Mouse (Mus musculus) ES-E14 (cell line): ENCODE measurements at regions not wholly inside any gene's neighbourhood (a gene's known extent, or its start where the extent isn't known, plus 50 kb on each side); places are given as distances from the start of the nearest gene placed in this dataset.

ENCODE experiments used
- DNase-seq: peaks from one replicate; pipeline ENCODE4 v3.0.0-alpha.2; 2013; ENCODE audit warnings: low read depth, low spot score
- H3K27ac ChIP-seq: 2 replicates; pipeline ENCODE4 v1.5.1; 2012; ENCODE audit warnings: low read depth, mild to moderate bottlenecking, low read length, moderate library complexity, mixed read lengths; ENCODE audit not compliant: poor library complexity, insufficient read depth, severe bottlenecking
- H3K36me3 ChIP-seq: 2 replicates; pipeline ENCODE4 v1.6.1; 2012; ENCODE audit warnings: mild to moderate bottlenecking, low read length, moderate library complexity, mixed read lengths; ENCODE audit not compliant: control insufficient read depth, poor library complexity, insufficient read depth, severe bottlenecking
- H3K4me1 ChIP-seq, 2 experiments: fragments of 150-350 bp in 1 of 2; sonication (generic) in 1 of 2; 2 replicates each; pipeline ENCODE4 v1.6.1; 2012; ENCODE audit warnings: low read length in 2 of 2, mild to moderate bottlenecking in 1 of 2, mixed read lengths in 1 of 2; ENCODE audit not compliant: control insufficient read depth in 2 of 2, insufficient read depth in 2 of 2, poor library complexity in 1 of 2
- H3K4me3 ChIP-seq, 2 experiments: fragments of 150-350 bp in 1 of 2; sonication (generic) in 1 of 2; 2 replicates each; pipeline ENCODE4 v1.5.1; 2012; ENCODE audit warnings: low read length in 2 of 2, low read depth in 1 of 2, mild to moderate bottlenecking in 1 of 2, mixed read lengths in 1 of 2; ENCODE audit not compliant: insufficient read depth in 1 of 2, poor library complexity in 1 of 2, severe bottlenecking in 1 of 2
- H3K9ac ChIP-seq: 2 replicates; pipeline ENCODE4 v1.6.1; 2012; ENCODE audit warnings: low read depth, mild to moderate bottlenecking, low read length, mixed read lengths; ENCODE audit not compliant: poor library complexity, insufficient read depth, severe bottlenecking
- H3K9me3 ChIP-seq: fragments of 150-350 bp; sonication (generic); 2 replicates; pipeline ENCODE4 v1.6.1; 2012; ENCODE audit warnings: low read depth, mild to moderate bottlenecking, low read length; ENCODE audit not compliant: control insufficient read depth, insufficient read depth
- CHD2 ChIP-seq: IDR thresholded peaks from 2 replicates; pipeline ENCODE4 v1.6.1; 2014; ENCODE audit warnings: mild to moderate bottlenecking, low read depth, low read length, inconsistent platforms
- HCFC1 ChIP-seq: IDR thresholded peaks from 2 replicates; pipeline ENCODE4 v1.6.1; 2012; ENCODE audit warnings: low read length, inconsistent platforms, borderline replicate concordance; ENCODE audit not compliant: insufficient read depth
- MAFK ChIP-seq: IDR thresholded peaks from 2 replicates; pipeline ENCODE4 v1.6.1; 2014; ENCODE audit warnings: mild to moderate bottlenecking, low read depth, low read length, inconsistent platforms; ENCODE audit not compliant: insufficient read depth
- ZC3H11A ChIP-seq: IDR thresholded peaks from 2 replicates; pipeline ENCODE4 v1.6.1; 2012; ENCODE audit warnings: low read depth, mild to moderate bottlenecking, inconsistent platforms, low read length, borderline replicate concordance
- ZNF384 ChIP-seq: IDR thresholded peaks from 2 replicates; pipeline ENCODE4 v1.6.1; 2012; ENCODE audit warnings: low read depth, low read length, inconsistent platforms
- in situ Hi-C, 2 experiments: fragments of 600-800 bp; cut with MboI; formaldehyde crosslinking; loops; one replicate each; pipeline ENCODE4 v1.15.1; 2025; ENCODE audit warnings: low sequenced_read_pairs in 2 of 2, inconsistent platforms in 1 of 2; ENCODE audit not compliant: unreplicated experiment in 2 of 2

- no peak for TF ChIP-seq CHD2
- TF ChIP-seq MAFK: no peak
- TF ChIP-seq HCFC1: no peak
- no peak for TF ChIP-seq ZNF384
- no peak for TF ChIP-seq ZC3H11A
- Histone ChIP-seq H3K4me3 (no peak overlapping the region), H3K27ac (no peak overlapping the region), H3K9me3 (no peaks in the 10 kb centered on the region), H3K4me1 (no peaks in the 10 kb centered on the region), H3K9ac (no peak overlapping the region), H3K36me3 (no peaks in the 10 kb centered on the region)
- in situ Hi-C loops: no loop called here
- no peak for DNase-seq
These were observed 325.0 kb downstream of the Gm49356 start for GRCm38 (mm10) chr15:59214096-59214495.

DNA sequence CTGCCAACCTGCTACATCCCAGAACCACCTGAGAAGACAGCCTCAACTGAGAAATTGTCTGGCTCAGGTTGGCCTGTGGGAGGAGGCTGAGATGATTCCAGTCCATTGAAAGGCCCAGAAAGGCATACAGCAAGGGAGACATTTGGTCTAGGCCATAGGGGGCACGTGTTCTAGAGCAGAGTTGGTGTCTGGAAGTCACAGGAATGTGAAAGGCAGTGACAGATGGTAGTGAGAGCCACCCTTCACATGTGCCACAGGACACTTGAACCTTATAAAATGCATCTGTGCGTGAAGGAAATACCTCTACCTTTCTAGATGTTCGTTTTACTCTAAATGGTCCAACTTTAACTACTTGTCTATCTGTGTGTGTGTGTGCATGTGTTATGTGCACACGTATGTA lies 326.1 kb downstream of the Gm49356 start:
- in situ Hi-C loops: no loop called here
- H3K4me3 ChIP-seq: no peak overlapping the region
- no peak overlapping the region for H3K27ac ChIP-seq
- no peaks in the 10 kb centered on the region for H3K4me1 ChIP-seq
- H3K9ac ChIP-seq: no peak overlapping the region
- H3K9me3 ChIP-seq: no peaks in the 10 kb centered on the region
- no peak for DNase-seq
- TF ChIP-seq ZC3H11A: no peak
- TF ChIP-seq ZNF384: no peak
- no peak for TF ChIP-seq HCFC1
- no peak for TF ChIP-seq MAFK
- no peak for TF ChIP-seq CHD2
- H3K36me3 ChIP-seq: no peaks in the 10 kb centered on the region

DNA sequence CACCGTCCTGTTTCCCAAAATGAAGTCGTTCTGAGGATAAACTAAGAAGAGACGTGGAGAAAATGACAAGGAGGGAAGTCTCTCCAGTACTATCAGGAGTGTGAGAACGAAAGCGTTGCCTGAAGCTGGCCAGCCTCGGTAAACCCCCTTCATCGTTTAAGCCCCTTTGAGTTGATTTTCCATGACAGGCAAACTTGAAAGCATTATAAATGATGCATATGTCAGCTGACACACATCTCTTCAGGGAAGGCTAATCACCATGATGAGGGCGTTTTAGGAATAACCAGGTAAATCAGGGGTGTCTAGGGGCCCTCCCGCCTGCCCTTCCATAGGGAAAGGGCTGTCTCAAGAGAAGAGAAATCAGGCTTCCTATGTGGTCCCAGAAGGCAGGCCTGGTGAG lies 328.4 kb downstream of the Gm49356 start:
- H3K4me3 ChIP-seq: no peak overlapping the region
- no peaks in the 10 kb centered on the region for H3K9me3 ChIP-seq
- no peak overlapping the region for H3K9ac ChIP-seq
- H3K4me1 ChIP-seq: no peaks in the 10 kb centered on the region
- in situ Hi-C loops: no loop called here
- H3K36me3 ChIP-seq: no peaks in the 10 kb centered on the region
- no peak for DNase-seq
- TF ChIP-seq CHD2 (no peak), MAFK (no peak), HCFC1 (no peak), ZC3H11A (no peak), ZNF384 (no peak)
- no peak overlapping the region for H3K27ac ChIP-seq

GRCm38 (mm10) chr15:59218916-59219315 lies 329.8 kb downstream of the Gm49356 start:
- Histone ChIP-seq H3K36me3 (no peaks in the 10 kb centered on the region), H3K27ac (no peak overlapping the region), H3K4me3 (no peak overlapping the region), H3K9ac (no peak overlapping the region), H3K4me1 (no peaks in the 10 kb centered on the region), H3K9me3 (no peaks in the 10 kb centered on the region)
- TF ChIP-seq CHD2 (no peak), MAFK (no peak), ZNF384 (no peak), HCFC1 (no peak), ZC3H11A (no peak)
- in situ Hi-C loops: no loop called here
- DNase-seq: no peak

DNA sequence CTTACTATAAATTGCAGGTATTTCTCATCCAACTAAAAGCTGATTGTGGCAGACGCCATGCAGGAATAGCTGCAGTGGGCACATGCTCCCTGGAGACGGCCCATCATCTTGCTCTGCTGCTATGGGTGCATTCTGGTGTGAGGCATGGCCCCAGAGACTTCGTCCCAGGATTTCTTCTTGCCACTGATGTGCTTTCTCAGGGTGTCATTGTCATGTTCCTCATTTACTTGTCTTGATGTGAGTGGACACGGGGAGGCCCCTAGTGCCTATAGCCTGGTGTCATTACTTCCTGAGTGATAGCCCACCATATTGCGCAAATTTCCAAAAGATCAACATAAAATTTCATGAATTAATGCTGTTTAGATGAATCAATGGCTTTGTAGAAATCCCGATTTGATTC lies 336.5 kb downstream of the Gm49356 start:
- no peak for DNase-seq
- H3K9ac ChIP-seq: no peak overlapping the region
- no peaks in the 10 kb centered on the region for H3K9me3 ChIP-seq
- no peaks in the 10 kb centered on the region for H3K36me3 ChIP-seq
- no peak overlapping the region for H3K4me3 ChIP-seq
- TF ChIP-seq CHD2 (no peak), HCFC1 (no peak), ZC3H11A (no peak), ZNF384 (no peak), MAFK (no peak)
- in situ Hi-C loops: no loop called here
- H3K27ac ChIP-seq: no peak overlapping the region
- H3K4me1 ChIP-seq: no peaks in the 10 kb centered on the region
